Mouse (Mus musculus): ENCODE results near the gene Stag2.

Gene Stag2

DNA sequence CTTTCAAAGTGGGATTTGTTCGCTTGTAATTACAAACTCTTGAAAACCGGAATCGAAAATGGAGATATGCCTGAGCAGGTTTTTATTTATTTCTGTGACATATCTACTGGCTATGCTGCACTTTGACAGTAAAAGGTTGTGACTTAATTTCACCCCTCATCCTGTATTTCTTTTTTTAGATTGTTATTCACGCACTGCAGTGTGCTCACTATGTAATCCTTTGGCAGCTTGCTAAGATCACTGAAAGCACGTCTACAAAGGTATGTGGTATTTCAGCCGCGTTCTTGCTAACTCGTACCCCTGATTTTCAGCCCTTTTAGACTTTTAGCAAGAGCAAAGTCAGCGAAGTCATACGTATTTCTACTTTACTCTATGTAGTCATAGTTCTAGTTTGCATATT is 101.2 kb downstream of the Stag2 start:
- no peak for DNase-seq

DNA sequence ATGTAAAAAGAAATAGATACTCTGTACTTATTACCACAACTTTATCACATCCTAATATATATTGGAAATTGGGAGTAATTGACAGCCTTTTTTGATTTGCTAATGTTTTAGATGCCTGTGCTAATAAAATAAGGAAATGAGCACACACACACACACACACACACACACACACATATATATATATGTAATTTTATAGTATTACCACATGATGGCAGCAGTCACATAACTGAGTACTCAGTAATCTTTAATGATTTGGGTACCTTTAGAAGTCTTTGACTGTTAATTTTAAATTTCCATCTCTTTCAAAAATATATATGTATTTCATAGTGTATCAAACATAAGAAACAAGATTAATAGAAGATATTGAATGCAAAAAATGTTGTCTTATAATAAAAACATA is 123.6 kb downstream of the Stag2 start:
- DNase-seq = no peak

DNA sequence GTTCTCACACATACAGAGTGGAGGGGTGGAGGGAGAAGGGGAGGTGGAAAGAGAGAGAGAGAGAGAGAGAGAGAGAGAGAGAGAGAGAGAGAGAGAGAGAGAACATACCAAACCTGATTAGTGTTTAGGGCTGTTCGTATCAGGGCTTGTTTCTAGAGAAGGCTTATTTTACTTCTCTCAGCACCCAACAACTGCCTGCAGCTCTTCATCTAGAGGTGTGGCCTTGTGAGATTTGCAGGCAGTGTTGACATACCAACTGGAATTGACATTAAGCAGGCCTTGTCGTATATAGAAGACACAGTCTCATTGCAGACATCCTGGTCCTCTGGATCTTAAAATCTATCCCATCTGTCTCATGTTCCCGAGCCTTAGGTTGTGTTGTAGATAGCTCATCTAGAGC is 141.1 kb downstream of the Stag2 start:
- no peak for DNase-seq

DNA sequence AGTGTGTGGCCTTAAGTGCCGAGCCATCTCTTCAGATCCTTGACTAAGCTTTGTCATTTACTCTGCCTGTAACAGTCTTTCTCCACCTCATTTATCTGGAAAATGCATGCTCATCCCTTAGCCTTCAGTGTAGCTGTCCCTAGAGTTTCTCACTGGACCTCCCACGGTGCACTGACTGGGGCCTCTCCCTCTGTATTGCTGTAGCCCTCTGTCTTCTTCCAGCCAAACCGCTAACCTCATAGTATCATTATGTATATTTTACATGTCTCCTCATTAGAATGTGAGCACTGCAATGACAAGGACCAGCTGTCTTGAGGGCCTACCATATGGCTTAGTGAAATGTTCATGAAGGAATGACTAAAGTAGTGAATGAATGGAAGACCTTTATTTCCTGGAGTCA is 166.1 kb downstream of the Stag2 start:
- DNase-seq = no peak

DNA sequence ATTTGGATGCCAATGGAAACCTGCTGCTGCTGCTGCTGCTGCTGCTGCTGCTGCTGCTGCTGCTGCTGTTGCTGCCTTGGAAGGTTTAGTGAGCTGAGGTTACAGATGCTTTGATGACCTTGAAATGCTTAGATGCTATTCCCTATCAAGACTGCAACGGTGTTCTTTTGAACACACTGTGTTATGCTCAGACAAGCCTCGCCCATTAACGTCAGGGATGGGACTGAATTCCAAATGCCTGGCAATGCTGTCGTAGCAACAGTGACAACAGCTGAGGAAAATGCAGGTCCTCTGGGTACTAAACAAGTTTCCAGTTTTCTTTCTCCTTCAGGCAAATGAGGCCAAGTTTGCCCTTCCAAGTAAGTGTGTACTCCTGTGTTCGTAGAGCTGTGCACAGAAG is 171.3 kb downstream of the Stag2 start:
- DNase-seq = no peak

DNA sequence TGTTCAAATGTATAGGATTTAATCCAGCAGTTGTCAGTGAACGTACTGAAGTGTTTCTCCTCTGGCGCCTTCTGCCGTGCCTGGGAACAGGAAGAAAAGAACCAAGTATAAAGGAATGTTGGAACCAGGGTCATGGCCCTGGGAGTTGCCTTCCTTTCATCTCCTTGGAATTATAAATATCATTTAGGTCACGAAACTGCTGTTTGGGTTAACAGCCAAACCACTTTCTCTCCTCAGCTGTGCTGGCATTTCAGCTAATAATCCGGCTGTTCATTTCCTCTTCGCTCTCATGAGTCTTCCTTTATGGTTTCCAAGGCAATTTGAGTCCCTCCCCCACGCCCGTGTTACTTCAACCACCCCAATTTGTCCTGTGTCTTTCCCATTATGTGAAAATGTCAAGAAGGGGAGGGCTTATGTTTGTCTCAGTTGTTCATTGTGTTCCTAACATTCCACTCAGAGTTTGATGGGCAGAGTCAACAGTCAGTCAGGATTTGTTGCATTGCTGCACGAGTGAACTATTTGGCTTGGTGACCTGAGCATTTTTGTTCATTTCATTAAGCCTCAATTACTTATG is 172.2 kb downstream of the Stag2 start:
- no peak for DNase-seq

DNA sequence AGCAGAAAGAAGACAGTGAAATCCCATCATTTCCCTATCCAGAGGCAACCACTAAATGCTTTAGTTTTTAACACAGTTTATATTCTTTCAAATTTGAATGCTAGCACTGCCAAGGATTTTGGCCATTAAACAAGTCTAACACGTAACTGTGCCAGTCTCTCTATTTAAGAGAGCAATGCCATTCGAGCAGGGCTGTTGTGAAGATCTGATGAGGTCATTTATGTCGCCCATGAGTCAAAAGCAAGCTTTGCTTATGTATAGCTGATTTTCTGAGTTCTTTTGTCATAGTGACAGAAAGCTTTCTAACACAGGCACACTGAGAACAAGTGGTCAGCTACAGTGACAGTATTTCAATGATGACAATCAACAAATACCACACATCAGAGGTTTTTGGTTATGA is 175.7 kb downstream of the Stag2 start:
- DNase-seq = no peak
